Mouse (Mus musculus): ENCODE results near the gene Nckap5.
"Not testable (repeated sequence)": the region's sequence is repeated elsewhere in the genome, so short reads cannot be mapped to it uniquely, and the experiment has no call there.

The Nckap5 gene
- long read RNA-seq, experiment 1, partial matches to known transcripts, result 7 of 32 reads
- long read RNA-seq, experiment 1, other reads (novel, unspliced or antisense), result 25 of 32 reads
- long read RNA-seq, experiment 2, partial matches to known transcripts, result 5 of 19 reads
- long read RNA-seq, experiment 2, other reads (novel, unspliced or antisense), result 14 of 19 reads

DNA sequence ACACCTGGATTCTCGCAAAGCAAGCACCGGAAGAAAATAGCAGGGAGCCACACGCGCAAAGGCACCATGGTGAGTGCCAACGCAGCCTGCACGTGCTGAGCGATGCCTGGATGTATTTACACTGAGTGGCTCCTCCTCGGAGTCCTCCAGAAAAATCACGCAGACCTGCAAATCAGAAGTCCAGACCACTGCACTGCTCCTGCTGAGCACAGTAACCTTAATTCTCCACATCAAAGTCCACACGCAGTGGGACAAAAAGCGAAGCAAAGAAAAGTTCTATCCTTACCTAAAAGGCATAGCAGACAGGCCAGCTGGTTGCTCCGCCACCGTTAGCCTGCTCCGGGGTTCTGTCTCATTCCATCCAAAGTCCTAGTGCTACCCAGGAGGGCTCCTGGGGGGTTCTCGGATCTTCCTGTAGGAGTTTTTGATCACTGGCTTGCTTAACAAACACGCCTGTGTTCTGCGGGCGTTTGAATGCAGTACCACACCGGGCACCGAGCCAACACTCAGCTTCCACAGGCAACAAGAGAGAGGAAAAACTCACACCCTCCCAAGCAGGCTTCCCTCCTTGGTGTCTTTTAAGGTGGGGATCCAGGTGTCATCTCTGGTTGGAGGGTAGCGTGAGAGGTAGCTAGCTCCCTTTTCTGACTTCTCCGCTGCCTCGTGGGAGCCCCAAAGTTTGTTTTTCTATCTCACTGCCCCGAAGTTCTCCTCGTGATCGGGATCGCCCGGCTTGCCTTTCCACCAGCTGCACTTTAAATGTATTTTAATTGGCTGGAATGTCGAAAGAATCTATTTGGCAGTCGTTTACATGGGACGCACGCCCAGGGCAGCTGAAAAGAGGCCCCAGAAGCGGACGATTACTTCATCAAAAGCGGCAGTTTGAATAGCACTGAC lies at the start of gene Nckap5:
Gene Nckap5, minus strand, starts transcription at position 769 of the 897 bp plus-strand sequence.
- intact Hi-C loops (cut with DNase I), result no loop called here

DNA sequence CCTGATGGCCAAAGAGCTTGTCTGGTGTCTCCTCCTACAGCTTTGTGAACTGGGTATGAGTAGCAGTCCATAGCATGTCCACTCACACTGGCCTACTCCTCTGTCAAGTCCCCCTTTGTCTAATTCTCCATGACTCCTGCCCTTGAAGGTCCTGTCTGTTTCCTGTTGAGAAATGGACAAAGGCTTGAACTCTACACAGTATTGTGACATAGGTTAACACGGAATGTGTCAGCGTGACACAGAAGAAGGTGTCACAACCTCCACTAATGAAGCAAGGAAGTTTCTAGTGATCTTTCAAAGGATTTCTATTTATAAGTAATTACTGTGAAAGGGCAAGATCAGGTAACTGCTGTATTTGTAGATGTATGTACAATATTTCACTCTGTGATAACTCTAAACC lies 46.9 kb upstream of the Nckap5 start:
- intact Hi-C loops (cut with DNase I), result no loop called here

- intact Hi-C loops (cut with DNase I), result no loop called here
Observed at GRCm38 (mm10) chr1:126868372-126868771, 37.8 kb upstream of the Nckap5 start.

- intact Hi-C loops (cut with DNase I), result no loop called here
Observed at GRCm38 (mm10) chr1:126867912-126868311, 37.3 kb upstream of the Nckap5 start.

- intact Hi-C loops (cut with DNase I), result no loop called here
Observed at GRCm38 (mm10) chr1:126865591-126866086, 35.0 kb upstream of the Nckap5 start.

DNA sequence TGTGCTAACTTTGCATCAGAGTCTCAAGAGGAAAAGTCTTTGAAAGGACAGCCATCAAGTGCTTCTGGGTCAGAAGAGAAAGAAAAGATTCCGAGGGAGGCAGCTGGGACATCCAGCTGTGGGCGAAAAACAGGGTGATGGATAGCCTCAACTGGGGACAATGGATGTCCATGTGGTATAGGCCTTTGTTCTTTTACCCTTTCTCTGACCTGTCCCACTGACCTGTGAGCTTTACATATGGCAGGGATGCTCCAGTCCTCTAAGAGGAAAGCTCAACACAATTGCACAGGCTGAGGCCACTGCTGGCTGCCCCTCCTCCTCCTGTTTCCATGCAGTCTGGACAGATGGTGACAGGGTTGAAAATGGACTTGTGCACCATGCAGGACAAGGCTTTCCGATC lies 31.2 kb upstream of the Nckap5 start:
- intact Hi-C loops (cut with DNase I), result no loop called here

GRCm38 (mm10) chr1:126860537-126860936 lies 29.9 kb upstream of the Nckap5 start:
- intact Hi-C loops (cut with DNase I), result no loop called here

- intact Hi-C loops (cut with DNase I), result no loop called here
Observed at GRCm38 (mm10) chr1:126849481-126849880, 18.9 kb upstream of the Nckap5 start.

DNA sequence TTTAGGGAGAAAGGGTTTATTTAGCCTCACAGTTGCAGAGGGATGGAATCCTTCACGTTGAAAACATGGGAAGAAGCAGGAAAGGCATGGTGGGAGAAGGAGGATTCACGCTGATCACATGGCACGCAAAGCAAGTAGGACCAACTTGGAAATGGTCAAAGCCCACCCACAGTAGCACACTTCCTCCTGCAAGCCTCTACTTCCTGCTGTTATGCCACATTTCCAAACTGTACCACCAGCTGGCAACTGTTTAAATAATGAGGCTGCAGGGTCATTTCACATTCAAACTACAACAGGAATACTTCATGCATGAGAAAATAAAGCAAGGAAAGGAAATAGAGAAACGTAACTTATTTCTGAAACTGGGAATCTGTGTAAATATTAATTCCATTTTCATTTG lies 15.7 kb upstream of the Nckap5 start:
- intact Hi-C loops (cut with DNase I), result no loop called here

DNA sequence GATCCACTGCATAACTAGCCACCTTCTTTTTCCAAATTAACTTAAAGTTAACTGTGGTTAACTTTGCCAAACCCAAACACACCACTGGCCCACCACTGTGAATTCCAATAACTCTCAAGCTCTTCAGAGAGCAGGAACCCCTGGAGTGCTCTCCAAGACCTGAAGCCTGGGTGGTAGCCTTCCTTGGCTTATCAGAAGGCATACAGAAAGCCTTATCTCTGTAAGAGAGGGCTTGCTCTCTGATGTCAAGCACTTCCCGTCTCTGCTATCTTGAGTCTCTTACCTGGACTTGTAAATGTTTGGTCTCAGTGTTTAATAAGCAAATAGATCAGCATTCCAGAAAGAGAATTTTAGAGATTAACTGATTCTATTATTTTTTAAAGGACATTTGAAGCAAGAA lies 2.3 kb upstream of the Nckap5 start:
- intact Hi-C loops (cut with DNase I), result no loop called here

DNA sequence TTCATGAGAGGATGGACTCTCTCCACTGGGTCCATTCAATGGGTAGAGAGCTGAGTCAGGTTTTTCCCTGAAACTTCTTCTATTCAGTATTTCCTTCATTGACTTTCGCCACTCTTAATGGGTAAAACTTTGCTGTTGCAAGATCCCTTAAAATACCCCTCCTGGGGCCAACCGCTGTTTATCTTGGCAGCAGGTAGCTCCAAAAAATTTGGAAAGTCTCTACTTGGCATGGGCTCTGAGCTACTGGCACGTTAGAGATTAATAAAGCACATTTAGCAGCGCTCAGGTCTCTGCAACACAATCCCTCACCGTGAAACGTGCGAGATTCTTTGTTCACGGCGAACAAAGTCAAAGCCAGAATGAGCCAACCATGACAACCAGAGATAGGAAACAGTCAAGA lies 1.6 kb downstream of the Nckap5 start:
- intact Hi-C loops (cut with DNase I), result loop anchor here (10.0 kb wide), 1 partner anchor 94 kb away; no protein-coding TSS in a partner anchor

DNA sequence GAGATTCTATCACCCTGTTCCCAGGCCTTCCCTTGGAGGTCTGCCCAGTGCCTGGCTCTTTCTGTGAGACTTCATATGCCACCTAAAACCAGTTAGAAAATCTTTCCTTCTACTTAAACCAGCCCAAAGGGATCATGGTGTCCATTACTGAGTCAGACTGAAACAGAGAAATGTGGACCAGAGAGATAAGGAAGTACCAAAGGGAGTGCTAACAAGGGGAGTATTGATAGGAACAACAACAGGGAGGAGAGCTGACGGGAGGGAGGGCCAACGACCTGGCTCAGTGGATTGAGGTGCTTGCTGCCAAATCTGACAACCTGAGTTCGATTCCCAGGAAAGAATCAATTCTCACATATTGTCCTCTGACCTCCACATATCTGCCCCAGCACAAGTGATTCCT lies 5.8 kb downstream of the Nckap5 start:
- intact Hi-C loops (cut with DNase I), result loop anchor here (10.0 kb wide), 1 partner anchor 90 kb away; no protein-coding TSS in a partner anchor

GRCm38 (mm10) chr1:126822246-126822645 lies 8.4 kb downstream of the Nckap5 start:
- intact Hi-C loops (cut with DNase I), result loop anchor here (10.0 kb wide), 1 partner anchor 87 kb away; no protein-coding TSS in a partner anchor

GRCm38 (mm10) chr1:126817381-126818034 lies 13.1 kb downstream of the Nckap5 start:
- intact Hi-C loops (cut with DNase I), result no loop called here

GRCm38 (mm10) chr1:126806994-126807611 lies 23.5 kb downstream of the Nckap5 start:
- intact Hi-C loops (cut with DNase I), result no loop called here

DNA sequence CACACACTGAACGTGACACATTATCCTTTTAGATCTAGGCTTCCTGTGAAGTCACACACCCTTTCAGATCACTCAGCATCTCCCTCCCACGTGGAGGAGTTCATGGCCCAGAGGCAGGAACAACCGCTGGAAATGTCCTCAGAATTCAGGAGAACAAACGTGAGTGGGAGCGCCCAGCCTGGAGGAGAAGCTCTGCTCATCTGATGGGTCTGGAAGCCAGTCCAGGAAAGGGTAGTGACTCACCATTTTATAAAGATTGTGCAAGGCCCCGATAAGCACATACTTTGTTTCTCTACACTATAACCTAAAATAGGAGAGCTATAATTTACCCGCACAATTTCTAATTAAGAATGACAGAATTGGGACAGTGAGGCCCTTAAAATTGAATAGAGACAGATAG lies 24.1 kb downstream of the Nckap5 start:
- intact Hi-C loops (cut with DNase I), result no loop called here

DNA sequence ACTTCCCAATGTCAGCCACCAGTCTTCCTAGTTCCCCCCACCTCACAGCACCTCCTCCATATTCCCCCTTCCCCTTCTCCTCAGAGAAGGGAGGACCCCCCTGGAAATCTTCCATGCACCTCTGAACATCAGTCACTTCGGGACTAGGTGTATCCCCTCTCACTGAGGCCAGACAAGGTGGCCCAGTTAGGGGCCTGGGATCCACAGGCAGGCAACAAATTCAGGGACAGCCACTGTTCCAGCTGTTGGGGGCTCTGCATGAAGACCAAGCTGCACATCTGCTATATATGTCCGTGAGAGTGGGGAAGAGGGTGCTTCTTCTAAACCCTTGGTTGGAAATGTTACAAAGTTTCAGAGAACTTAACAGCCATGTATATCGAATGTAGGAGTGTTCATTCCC lies 28.2 kb downstream of the Nckap5 start:
- intact Hi-C loops (cut with DNase I), result no loop called here

- intact Hi-C loops (cut with DNase I), result no loop called here
Observed at GRCm38 (mm10) chr1:126801706-126802105, 28.9 kb downstream of the Nckap5 start.

DNA sequence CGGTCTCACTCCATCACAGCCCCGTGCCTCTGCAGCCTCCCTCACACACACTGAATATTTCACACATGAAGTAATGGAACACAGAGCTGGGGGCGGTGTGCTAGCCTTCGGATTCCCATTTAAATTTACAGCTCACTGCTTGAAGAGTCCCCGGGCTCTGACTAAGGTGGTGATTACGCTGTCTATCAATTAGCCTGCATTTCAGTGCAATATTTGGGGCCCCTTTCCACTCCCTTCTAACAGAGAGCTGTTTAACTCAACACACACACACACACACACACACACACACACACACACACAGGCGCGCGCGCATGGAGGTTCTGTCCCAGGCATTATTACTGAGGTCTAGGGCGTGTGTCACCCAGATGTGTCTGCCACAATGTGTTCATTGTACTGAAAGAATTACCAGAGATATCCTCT lies 31.2 kb downstream of the Nckap5 start:
- intact Hi-C loops (cut with DNase I), result no loop called here

DNA sequence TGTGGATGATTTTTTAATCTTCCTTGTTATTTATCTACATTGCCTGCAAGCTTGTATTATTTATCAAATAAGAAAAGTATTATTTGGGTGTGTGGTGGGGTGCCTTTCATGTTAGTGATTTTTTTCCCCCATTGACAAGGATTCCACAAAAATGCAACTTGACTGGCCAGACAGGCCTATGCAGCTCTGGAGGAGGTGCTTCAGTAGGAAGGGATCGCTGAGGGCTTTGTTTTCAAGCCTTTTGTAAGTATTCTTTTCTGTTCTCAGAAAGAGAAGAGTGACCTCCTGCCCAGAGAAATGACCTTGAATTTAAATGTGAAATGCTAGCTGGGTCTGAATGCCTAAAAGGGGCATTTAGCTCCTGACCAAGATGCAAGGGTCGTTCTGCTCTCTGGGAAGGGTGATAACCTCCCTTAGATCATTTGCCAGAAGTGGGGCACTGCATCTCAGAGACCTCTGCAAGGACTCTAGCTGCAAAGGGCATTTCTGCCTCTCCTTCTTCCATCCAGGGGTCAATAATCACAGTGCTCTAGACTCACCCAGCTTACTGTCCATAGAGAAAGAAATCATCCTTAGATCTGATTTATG lies 50.2 kb downstream of the Nckap5 start:
- intact Hi-C loops (cut with DNase I), result not testable (repeated sequence)

- intact Hi-C loops (cut with DNase I), result not testable (repeated sequence)
Observed at GRCm38 (mm10) chr1:126773947-126774346, 56.7 kb downstream of the Nckap5 start.
